Mouse (Mus musculus): ENCODE measurements at regions not wholly inside any gene's neighbourhood (a gene's known extent, or its start where the extent isn't known, plus 50 kb on each side); places are given as distances from the start of the nearest gene placed in this dataset.

DNA sequence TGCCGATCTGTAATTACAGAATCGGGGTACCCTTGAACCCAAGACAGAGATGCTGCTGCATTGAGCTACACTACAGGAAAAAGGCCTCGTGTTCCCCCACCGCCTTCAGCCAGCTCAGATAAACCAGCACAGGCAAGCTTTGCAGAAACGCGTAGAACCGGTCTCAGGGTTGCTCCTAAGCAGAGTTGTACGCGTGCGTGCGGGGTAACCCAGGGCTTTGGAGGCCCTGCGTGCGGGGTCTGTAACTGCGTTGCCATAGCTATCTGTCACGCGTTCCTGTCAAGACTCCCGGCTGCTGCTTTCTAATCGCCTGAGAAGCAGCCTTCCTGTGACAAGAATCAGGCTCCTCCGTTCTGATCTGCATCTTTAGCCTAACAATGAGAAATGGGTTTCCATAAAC lies 69.6 kb upstream of the Hnrnpa3 start:
- no peak for TF ChIP-seq CTCF (IDR thresholded peaks at IDR 0.05; ENCODE audit: low read depth)
- no peak for TF ChIP-seq EP300 (optimal IDR thresholded peaks at IDR 0.05)

Measured in stomach, postnatal 0 days (tissue).